Comparison of ENCODE assay signal across 9 mouse cellular contexts in genomic region chr5:140637058-140637410, GRCm38 (mm10). TPM values are rescaled to one million over a fixed set of nuclear protein-coding genes. Genes with fewer than 3 reads are reported as not detected.
DNase-seq lines count a peak whose midpoint lies in the region; ATAC-seq lines count a peak whose summit lies in the region.
"Had no signal": no experiment of that assay in that cellular context is flagged by ENCODE, and none has a peak within 500 bp of the region (broad histone marks: within the 10 kb centered on the region; RNA-seq: fewer than 3 reads in every experiment).

No protein-coding gene starts in this region.

- no peaks in the 10 kb centered on the region for H3K27me3 ChIP-seq in hindbrain, embryonic 13.5 days
- no peaks in the 10 kb centered on the region for H3K27me3 ChIP-seq in hindbrain, embryonic 10.5 days (ENCODE audit: insufficient read depth, poor library complexity, severe bottlenecking)
- H3K27me3 ChIP-seq in stomach, embryonic 16.5 days (ENCODE audit: control insufficient read depth, insufficient read depth, low read length), result no peaks in the 10 kb centered on the region
- H3K27me3 ChIP-seq: forebrain, embryonic 12.5 days had no signal

- no peaks in the 10 kb centered on the region for H3K9me3 ChIP-seq in hindbrain, embryonic 13.5 days
- no peaks in the 10 kb centered on the region for H3K9me3 ChIP-seq in hindbrain, embryonic 10.5 days
- H3K9me3 ChIP-seq in stomach, embryonic 16.5 days (replicated peaks; ENCODE audit: control insufficient read depth, low read length), result no peaks in the 10 kb centered on the region
- H3K9me3 ChIP-seq: forebrain, embryonic 12.5 days; G1E had no signal

- H3K4me3 ChIP-seq in hindbrain, embryonic 13.5 days, result no peak overlapping the region
- H3K4me3 ChIP-seq in hindbrain, embryonic 10.5 days, result no peak overlapping the region
- H3K4me3 ChIP-seq in stomach, embryonic 16.5 days (replicated peaks; ENCODE audit: low read length), result no peak overlapping the region
- H3K4me3 ChIP-seq: forebrain, embryonic 12.5 days had no signal

- 40% methylated on average over 6 of the region's 6 CpGs for WGBS in hindbrain, embryonic 13.5 days
- 89% methylated on average over 6 of the region's 6 CpGs for WGBS in hindbrain, embryonic 10.5 days
- WGBS in stomach, embryonic 16.5 days, result 87% methylated on average over 6 of the region's 6 CpGs

- H3K4me2 ChIP-seq in hindbrain, embryonic 13.5 days, result no peak overlapping the region
- no peak overlapping the region for H3K4me2 ChIP-seq in stomach, embryonic 16.5 days (ENCODE audit: low read depth, low read length)
- H3K4me2 ChIP-seq: forebrain, embryonic 12.5 days had no signal

- 0 out of 2 replicates have a peak overlapping the region, but pooled peaks have one; percentile 46 for H3K9ac ChIP-seq in hindbrain, embryonic 13.5 days
- no peak overlapping the region for H3K9ac ChIP-seq in stomach, embryonic 16.5 days (ENCODE audit: low read length)
- H3K9ac ChIP-seq: forebrain, embryonic 12.5 days had no signal

- peak overlapping the region; percentile 64 for H3K27ac ChIP-seq in hindbrain, embryonic 13.5 days
- H3K27ac ChIP-seq in hindbrain, embryonic 10.5 days, result no peak overlapping the region
- H3K27ac ChIP-seq in stomach, embryonic 16.5 days (ENCODE audit: low read length), result peak overlapping the region; percentile 52; the same call in 1 of the 2 replicates

- peaks cover 58% of the 10 kb centered on the region for H3K4me1 ChIP-seq in hindbrain, embryonic 13.5 days (replicated peaks)
- H3K4me1 ChIP-seq in hindbrain, embryonic 10.5 days (replicated peaks), result peaks cover 50% of the 10 kb centered on the region
- peaks cover 20% of the 10 kb centered on the region for H3K4me1 ChIP-seq in stomach, embryonic 16.5 days (ENCODE audit: control insufficient read depth, insufficient read depth, low read length)

- no peak for DNase-seq in hindbrain, embryonic 10.5 days (ENCODE audit: low spot score)
- peak; percentile 76 to 77 for DNase-seq in right cerebral cortex, postnatal 10 days (ENCODE audit: low spot score in 2 of 2)
- DNase-seq in right cerebral cortex, adult 18-20 months, result no peak

- peaks cover 81% of the 10 kb centered on the region for H3K36me3 ChIP-seq in hindbrain, embryonic 13.5 days
- H3K36me3 ChIP-seq in hindbrain, embryonic 10.5 days, result peaks cover 100% of the 10 kb centered on the region
- peaks cover 20% of the 10 kb centered on the region; the same call in 1 of the 2 replicates for H3K36me3 ChIP-seq in stomach, embryonic 16.5 days (ENCODE audit: control insufficient read depth, insufficient read depth, low read length)

- ATAC-seq in hindbrain, embryonic 13.5 days (ENCODE audit: low FRiP score), result no peak
- ATAC-seq in inflammation-experienced regulatory T-cells, adult 6 months, result peak; percentile 4
- no peak for ATAC-seq in stomach, embryonic 16.5 days (ENCODE audit: insufficient read depth, low FRiP score)
- no peak for ATAC-seq in megakaryocyte-erythroid progenitor cell, adult 5-6 weeks (replicated peaks; ENCODE audit: low FRiP score, low TSS enrichment, poor library complexity, severe bottlenecking)

RNA-seq across cellular contexts. Expression of gene Ttyh3, which starts 11.8 kb away (rescaled TPM):
- polyA plus RNA-seq in hindbrain, embryonic 13.5 days (2015; fragmentation: Nextera tagmentation; extraction: Ambion mirVana), result 65.3 and 67.4 TPM in 2 replicates
- 32.1 and 52.5 TPM in 2 replicates for polyA plus RNA-seq in hindbrain, embryonic 10.5 days (2016; fragmentation: Nextera tagmentation; extraction: Ambion mirVana)
- polyA plus RNA-seq in inflammation-experienced regulatory T-cells, adult 6 months (2017; shearing (Covaris generic)), result 1 to 10 TPM; 2.8 to 4.2 (median 3.7) TPM
- polyA plus RNA-seq in stomach, embryonic 16.5 days (2015; fragmentation: Nextera tagmentation; extraction: Ambion mirVana), result 13.8 and 17.8 TPM in 2 replicates
- total RNA-seq in megakaryocyte-erythroid progenitor cell, adult 5-6 weeks (2014; fragmentation: Nextera tagmentation), result 26.7 and 32.2 TPM in 2 replicates
- total RNA-seq in megakaryocyte-erythroid progenitor cell, adult 5-6 weeks (2017), result 5.6 and 8.6 TPM in 2 replicates

RNA-seq across cellular contexts. Expression of gene Lfng, which starts 29.9 kb away (rescaled TPM):
- 22.9 and 27.1 TPM in 2 replicates for polyA plus RNA-seq in hindbrain, embryonic 13.5 days (2015; fragmentation: Nextera tagmentation; extraction: Ambion mirVana)
- polyA plus RNA-seq in hindbrain, embryonic 10.5 days (2016; fragmentation: Nextera tagmentation; extraction: Ambion mirVana), result 40.9 and 51.2 TPM in 2 replicates
- polyA plus RNA-seq in inflammation-experienced regulatory T-cells, adult 6 months (2017; shearing (Covaris generic)), result 10 to 100 TPM; 16.8 to 44.8 (median 23.1) TPM
- polyA plus RNA-seq in stomach, embryonic 16.5 days (2015; fragmentation: Nextera tagmentation; extraction: Ambion mirVana), result 21.5 and 21.6 TPM in 2 replicates
- total RNA-seq in megakaryocyte-erythroid progenitor cell, adult 5-6 weeks (2014; fragmentation: Nextera tagmentation), result 17.6 and 38.9 TPM in 2 replicates
- total RNA-seq in megakaryocyte-erythroid progenitor cell, adult 5-6 weeks (2017), result 21.3 and 22.9 TPM in 2 replicates

Comparison
In these comparisons a context has a peak if more than half of its experiments do, and no peak if none do; other contexts are left out.
1. DNase-seq: peak in right cerebral cortex, postnatal 10 days (2 of 2); none in hindbrain, embryonic 10.5 days (single experiment) and right cerebral cortex, adult 18-20 months (single experiment).